Mouse (Mus musculus) testis, postnatal 14 days (tissue): ENCODE measurements around the gene Gnb4.

ENCODE experiments used
- DNase-seq: peaks from one replicate; pipeline ENCODE4 v3.0.0; 2021; ENCODE audit warnings: low spot score

Gene Gnb4

DNA sequence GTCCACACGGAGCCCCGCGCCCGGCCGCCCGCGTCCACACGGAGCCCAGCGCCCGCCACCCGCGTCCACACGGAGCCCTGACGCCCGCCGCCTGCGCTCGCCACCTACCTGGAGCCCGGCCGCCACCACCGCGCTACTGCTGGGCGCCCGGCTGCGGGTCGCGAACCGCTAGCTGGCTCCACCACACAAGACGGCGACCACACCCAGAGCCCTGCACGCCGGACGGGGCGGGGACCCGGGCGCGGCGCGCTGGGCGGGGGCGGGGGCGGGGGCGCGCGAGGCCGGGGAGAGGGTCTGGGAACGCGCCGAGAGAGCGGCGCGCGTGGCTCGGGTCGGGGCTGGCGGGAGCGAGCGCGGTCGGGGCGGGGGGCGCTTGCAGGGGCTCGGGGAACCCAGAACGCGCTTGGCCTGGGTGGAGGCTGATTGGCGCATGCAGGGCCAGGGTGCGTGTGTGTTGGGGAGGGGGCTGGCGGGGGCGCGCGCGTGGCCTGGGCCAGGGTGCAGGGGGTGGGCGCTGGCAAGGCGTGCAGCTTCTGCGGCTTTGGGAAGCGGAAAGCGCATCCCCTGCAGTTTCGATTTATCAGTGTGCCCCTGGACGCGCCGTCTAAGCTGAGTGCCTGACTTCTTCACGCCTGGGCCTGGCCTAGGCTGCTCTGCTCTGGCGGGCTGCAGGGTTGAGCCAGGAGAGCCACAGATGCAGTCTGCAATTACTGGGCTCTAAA lies at the start of gene Gnb4:
TSS of gene Gnb4 (minus strand) at position 255 of the 722 bp plus-strand sequence.
- peak; percentile 49 for DNase-seq

GRCm38 (mm10) chr3:32661556-32661930 lies 45.2 kb upstream of the Gnb4 start:
- no peak for DNase-seq

DNA sequence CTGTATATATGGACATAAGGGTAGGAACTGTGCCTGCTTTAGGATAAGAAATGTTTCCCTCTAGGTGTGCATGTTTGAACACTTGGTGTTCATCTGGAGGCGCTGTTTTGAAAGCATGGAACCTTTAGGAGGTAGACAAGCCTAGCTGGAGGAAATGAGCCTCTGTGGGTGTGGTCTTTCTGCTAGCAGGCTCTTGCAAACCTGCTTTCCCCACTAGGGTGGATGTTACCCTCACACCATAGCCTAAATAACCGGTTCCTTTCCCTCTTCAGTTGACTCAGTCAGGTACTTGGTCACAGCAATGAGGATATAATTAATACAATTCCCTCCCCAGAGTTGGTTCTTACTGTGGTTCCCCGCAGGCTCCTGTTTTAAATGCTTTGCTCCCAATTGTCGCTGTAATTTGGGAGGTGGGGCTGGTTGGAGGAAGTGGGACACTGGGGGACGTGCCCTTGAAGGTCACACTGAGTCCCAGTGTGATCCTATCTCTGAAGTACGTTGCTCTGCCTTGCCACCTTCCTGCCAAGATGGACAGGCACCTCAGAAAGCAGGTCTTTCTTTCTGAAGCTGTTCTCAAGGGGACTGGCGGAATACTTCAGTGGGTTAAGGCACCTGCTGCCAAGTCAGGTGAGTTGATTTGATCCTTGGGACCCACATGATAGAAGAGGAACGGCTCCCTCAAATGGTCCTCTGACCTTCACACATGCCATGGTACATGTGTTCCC lies 44.6 kb upstream of the Gnb4 start:
- no peak for DNase-seq

GRCm38 (mm10) chr3:32660276-32660675 lies 43.9 kb upstream of the Gnb4 start:
- no peak for DNase-seq

DNA sequence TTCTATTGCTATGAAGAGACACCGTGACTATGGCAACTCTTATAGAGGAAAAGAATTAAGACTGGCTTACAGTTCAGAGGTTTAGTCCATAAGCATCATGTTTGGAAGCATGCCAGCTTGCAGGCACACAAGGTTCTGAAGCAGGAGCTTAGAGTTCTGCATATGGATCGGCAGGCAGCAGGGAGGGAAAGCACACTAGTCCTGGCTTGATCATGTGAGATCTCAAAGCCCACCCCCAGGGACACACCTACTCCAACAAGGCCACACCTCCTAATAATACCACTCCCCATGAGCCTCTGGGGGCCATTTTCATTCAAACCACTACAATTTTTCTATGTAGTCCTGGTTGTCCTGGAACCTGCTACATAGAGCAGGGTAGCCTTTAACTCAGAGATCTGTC lies 43.1 kb upstream of the Gnb4 start:
- DNase-seq = peak; percentile 10

DNA sequence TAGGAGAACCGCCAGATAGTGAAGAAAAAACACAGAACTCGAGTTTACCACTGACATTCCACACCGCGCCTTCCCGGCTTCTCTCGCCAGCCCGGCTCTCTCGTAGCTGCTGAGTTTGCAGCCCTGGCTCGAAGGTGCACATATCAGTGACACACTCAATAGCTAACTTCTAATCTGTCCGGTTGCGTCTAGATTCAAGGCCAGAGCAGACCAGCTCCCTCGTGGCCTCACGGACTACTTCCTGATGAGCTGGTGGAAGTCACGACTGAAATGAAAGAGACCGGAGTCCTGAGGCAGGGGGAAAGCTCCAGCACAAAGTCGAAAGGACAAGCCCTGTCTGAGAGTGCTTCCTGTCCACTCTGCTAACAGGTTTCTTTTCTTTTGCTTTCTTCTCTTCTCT lies 42.4 kb upstream of the Gnb4 start:
- DNase-seq = peak; percentile 12

DNA sequence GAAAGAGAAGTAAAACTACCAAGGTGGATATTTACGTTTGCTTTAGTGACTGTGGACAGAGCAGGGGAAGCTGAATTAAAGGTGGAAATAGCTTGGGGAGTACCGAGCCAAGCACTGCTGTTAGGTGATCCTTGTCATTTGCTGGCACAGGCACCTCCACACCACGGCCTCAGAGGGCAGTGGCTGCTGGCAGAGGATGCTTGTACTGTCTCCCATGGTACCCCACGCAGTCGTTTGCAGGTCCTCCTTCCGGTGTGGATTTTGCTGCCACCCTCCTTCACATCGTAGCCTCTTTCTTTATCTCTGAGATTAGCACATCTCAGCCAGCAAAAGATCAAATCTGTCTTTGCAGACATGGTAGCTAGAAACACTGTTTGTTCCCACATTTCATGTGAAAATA lies 42.0 kb upstream of the Gnb4 start:
- no peak for DNase-seq

DNA sequence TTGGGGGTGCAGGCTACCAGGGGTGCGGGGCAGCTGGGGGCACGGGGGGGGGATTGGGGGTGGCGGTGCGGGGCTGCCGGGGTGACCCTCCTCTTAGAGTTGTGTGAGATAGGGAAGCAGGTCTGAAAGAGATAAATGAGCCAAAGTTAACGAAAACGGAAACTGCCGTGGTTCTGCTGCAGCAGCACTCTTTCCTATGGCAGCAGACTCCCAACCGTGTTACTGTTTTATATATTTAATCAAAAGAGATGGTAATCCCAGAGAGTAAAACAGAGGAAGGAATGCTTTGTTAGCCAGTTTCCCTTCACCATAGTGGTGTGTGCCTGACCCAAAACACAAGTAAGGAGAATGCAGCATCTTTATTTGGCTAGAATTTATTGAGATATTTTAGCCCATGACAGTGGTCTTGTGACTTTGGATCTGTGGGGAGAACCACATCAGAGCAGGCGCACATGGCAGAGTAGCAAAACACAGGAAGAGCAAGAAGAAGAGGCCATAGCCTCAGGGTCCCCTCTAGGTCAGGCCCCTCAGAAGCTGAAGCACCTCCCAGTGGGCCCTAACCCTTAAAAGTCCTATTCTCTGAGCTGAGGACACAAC lies 40.1 kb upstream of the Gnb4 start:
- DNase-seq = no peak

- DNase-seq = no peak
These were observed 39.6 kb upstream of the Gnb4 start for GRCm38 (mm10) chr3:32655994-32656393.

DNA sequence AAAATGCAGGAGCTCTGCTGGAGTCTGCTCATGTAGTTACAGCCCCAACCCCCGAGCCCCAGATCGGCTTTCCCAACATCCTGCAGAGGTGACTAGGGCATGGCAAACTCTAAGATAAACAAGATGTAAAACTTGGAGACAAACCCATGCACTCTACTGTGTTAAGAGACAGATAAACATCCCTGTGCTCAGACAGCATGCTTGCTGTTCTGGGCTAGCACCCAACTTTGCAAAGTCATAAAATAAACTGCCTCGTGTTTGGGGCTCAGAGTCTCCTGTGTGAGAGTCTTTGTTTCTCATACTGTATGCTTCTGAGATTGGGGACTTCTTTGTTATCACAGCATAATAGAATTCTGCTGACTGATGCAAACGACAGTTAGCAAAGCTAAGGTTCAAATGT lies 36.4 kb upstream of the Gnb4 start:
- DNase-seq = no peak

GRCm38 (mm10) chr3:32649284-32649683 lies 32.9 kb upstream of the Gnb4 start:
- no peak for DNase-seq

DNA sequence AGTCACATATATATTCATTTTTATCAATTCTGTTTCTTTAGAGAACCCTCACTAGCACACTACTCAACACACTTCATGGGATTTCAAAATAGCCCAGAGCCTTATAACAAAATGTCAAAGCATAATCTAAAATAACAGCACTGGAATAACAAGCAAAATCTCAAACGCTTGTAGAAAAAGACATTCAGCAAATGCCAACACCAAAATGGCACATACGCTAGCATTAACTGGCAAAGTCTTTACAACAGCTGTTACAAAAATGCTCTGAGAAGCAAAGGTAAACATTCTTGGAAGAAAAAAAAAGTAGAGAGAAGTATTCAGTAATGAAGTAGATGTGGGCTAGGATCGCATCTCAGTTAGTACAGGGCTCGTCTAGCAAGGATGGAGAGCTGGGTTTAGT lies 30.5 kb upstream of the Gnb4 start:
- no peak for DNase-seq

- no peak for DNase-seq
These were observed 28.4 kb upstream of the Gnb4 start for GRCm38 (mm10) chr3:32644751-32645150.

- no peak for DNase-seq
These were observed 25.7 kb upstream of the Gnb4 start for GRCm38 (mm10) chr3:32642116-32642515.

GRCm38 (mm10) chr3:32638240-32638639 lies 21.9 kb upstream of the Gnb4 start:
- DNase-seq = no peak

DNA sequence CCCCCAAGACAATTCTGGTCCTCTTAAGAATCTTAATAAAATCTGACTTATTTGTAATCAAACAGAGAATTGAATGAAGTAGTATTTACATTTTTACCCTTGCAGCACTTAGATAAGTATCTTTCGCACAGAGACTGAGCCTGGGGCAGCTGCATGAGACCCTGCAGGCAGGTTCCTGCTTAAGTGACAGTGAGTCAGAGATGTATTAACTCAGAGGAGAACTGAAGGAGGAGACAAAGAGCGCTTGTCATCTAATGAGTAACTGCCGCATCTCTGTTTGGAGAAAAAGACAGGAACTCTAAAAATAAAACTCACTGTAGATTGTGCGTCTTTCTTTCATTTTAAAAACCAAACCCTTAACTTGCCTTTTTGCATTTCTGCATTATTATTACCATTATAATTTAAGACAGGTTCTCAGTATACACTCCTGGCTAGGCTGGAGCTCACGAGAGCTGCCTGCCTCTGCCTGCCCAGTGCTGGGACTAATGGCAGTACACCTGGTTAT lies 16.4 kb upstream of the Gnb4 start:
- no peak for DNase-seq

DNA sequence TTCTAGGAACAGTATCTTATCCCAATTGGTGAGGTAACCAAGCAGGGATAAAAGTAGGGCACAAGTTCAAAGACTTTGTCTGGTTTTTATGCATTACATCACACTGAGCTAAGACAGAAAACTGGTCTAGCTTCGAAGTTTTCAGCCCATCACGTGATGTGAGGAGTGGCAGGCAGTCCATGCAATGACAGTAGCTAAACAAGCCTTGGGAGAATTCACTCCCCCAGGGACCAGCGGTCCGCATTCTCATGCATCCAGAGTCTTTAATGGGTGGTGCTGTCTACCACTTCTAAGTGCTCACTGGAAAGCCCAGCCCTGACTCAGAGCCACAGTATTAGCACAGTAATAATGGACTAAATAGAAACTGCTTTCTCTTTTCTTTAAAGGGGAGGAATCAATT lies 13.8 kb upstream of the Gnb4 start:
- no peak for DNase-seq

DNA sequence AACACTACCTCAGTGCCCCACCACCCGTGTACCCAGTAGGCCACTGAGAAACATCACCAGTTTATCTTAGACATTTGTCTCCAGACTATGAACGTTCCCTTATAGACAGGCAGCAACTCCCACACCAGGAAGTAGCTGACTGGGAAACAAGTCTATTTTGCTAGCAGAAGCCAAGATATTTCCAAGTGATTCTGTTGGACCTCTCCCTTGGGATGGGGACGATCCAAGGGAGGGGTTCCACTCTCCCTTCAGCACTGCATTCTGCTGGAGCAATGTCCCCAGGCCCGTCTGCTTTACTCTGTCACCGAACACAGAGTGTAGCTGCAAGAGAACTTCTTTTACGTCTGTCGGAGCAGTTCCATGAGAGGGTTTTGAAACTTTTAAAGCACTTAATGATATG lies 11.8 kb upstream of the Gnb4 start:
- no peak for DNase-seq

DNA sequence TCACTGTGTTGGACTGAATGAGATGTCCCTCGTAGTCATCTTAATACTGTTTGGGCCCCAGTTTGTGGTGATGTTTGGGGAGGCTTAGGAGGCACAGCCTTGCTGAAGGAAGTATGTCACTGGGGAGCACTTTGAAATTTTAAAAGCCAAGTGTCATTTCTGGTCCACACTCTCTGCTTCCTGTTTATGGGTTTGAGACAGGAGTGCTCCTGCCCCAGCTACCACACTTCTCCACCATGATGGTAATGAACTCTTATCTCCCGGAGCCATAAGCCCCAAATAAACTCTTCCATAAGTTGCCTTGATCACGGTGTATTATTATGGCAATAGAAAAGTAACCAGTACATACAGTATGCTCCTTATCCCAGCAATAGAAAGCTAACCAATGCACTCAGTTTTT lies 5.7 kb upstream of the Gnb4 start:
- DNase-seq = no peak

- no peak for DNase-seq
These were observed 5.3 kb upstream of the Gnb4 start for GRCm38 (mm10) chr3:32621658-32622057.

DNA sequence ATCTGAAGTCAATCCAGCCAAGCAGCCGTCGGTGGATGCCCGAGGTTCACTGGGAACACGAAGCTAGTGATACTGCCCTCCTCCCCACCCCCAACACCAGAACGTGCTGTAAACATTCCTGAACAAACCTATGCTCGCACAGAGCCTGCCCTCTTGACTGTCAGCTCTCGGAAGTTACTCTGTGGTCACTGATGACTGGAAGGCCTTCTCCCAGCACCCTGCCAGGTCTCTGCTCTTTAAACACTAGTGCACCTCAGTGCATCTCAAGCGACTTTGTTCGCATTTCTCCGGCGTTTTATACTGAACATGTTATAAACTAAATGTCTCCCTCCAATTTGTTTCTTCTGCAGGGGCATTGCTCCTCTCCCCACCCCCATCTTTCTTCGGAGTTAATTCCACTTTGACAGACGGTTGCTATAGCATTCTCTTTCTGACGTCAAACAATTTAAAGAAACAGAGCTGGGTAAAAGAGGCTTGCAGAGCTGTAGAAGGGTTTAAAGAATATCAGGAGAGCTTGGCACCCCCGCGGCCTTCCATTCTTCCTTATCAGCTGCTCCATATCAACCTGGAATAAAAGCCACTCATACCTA lies 763 bp upstream of the Gnb4 start:
- no peak for DNase-seq

GRCm38 (mm10) chr3:32616006-32616330 lies 417 bp downstream of the Gnb4 start:
- no peak for DNase-seq

DNA sequence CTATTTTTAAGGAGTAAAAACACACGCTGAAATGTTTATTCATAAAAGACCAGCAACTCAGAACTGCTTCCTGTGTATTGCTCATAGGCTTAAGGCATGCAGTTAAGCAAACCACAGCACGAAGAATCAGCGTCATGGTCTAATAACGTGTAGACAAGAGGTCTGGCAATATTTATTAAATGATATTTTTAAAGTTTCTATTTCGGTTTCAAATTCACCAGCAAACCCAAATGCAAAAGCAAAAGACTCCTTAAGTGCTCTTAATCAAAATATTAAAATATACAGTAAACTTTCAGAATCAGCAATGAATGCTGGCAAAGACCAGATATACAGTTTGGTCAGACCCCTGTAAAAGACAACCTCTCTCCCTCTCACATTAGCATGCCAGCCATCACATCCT lies 1.0 kb downstream of the Gnb4 start:
- DNase-seq = no peak
